Mouse (Mus musculus): ENCODE results near the gene Rnf10. TPM values are rescaled to one million over a fixed set of nuclear protein-coding genes. Genes with fewer than 3 reads are reported as not detected.

Rnf10 gene
- polyA plus RNA-seq, 1 experiment from 2014 or later = 135 TPM

GRCm38 (mm10) chr5:115230830-115231551 lies 41.7 kb downstream of the Rnf10 start:
- H3K4me2 ChIP-seq = no peak overlapping the region
- 46% methylated on average over 15 of the region's 15 CpGs for WGBS

GRCm38 (mm10) chr5:115222485-115222884 lies 50.2 kb downstream of the Rnf10 start:
- H3K9ac ChIP-seq = no peak overlapping the region
- H3K4me1 ChIP-seq = peaks cover 10% of the 10 kb centered on the region; the same call in 1 of the 2 replicates
- H3K9me3 ChIP-seq = no peaks in the 10 kb centered on the region
- H3K27me3 ChIP-seq = no peaks in the 10 kb centered on the region
- H3K36me3 ChIP-seq = no peaks in the 10 kb centered on the region
- WGBS = 72% methylated on average over 3 of the region's 3 CpGs
- no peak overlapping the region for H3K4me2 ChIP-seq
- no peak overlapping the region for H3K27ac ChIP-seq
- H3K4me3 ChIP-seq = no peak overlapping the region
- ATAC-seq (ENCODE audit: insufficient number of reproducible peaks, low FRiP score, low TSS enrichment, low read depth) = no peak

More at GRCm38 (mm10) chr5:115230830-115231551, 41.7 kb downstream of the Rnf10 start:
- no peak for ATAC-seq (ENCODE audit: insufficient number of reproducible peaks, low FRiP score, low TSS enrichment, low read depth)
- peaks cover 17% of the 10 kb centered on the region for H3K4me1 ChIP-seq
- H3K27ac ChIP-seq = no peak overlapping the region
- no peaks in the 10 kb centered on the region for H3K9me3 ChIP-seq
- H3K27me3 ChIP-seq = peaks cover 20% of the 10 kb centered on the region; the same call in 1 of the 2 replicates
- H3K9ac ChIP-seq = no peak overlapping the region
- H3K4me3 ChIP-seq = no peak overlapping the region
- H3K36me3 ChIP-seq = no peaks in the 10 kb centered on the region

- Histone ChIP-seq H3K27ac (no peak overlapping the region), H3K27me3 (no peaks in the 10 kb centered on the region), H3K9ac (no peak overlapping the region), H3K9me3 (no peaks in the 10 kb centered on the region), H3K4me1 (peaks cover 10% of the 10 kb centered on the region; the same call in 1 of the 2 replicates), H3K4me3 (no peak overlapping the region), H3K4me2 (no peak overlapping the region), H3K36me3 (no peaks in the 10 kb centered on the region)
- ATAC-seq (ENCODE audit: insufficient number of reproducible peaks, low FRiP score, low TSS enrichment, low read depth) = no peak
- 26% methylated on average over 13 of the region's 13 CpGs for WGBS
Measured at GRCm38 (mm10) chr5:115220931-115221640, 51.6 kb downstream of the Rnf10 start.

- Histone ChIP-seq H3K4me3 (no peak overlapping the region), H3K4me1 (peaks cover 17% of the 10 kb centered on the region; the same call in 1 of the 2 replicates), H3K9me3 (no peaks in the 10 kb centered on the region), H3K36me3 (no peaks in the 10 kb centered on the region), H3K27ac (no peak overlapping the region), H3K27me3 (peaks cover 5% of the 10 kb centered on the region; the same call in 1 of the 2 replicates), H3K4me2 (no peak overlapping the region), H3K9ac (no peak overlapping the region)
- no peak for ATAC-seq (ENCODE audit: insufficient number of reproducible peaks, low FRiP score, low TSS enrichment, low read depth)
- 87% methylated on average over 12 of the region's 12 CpGs for WGBS
Measured at GRCm38 (mm10) chr5:115217998-115218397, 54.7 kb downstream of the Rnf10 start.

- Histone ChIP-seq H3K27ac (no peak overlapping the region), H3K4me3 (peak overlapping the region; percentile 43), H3K36me3 (no peaks in the 10 kb centered on the region), H3K27me3 (peaks cover 5% of the 10 kb centered on the region; the same call in 1 of the 2 replicates), H3K9ac (peak overlapping the region; percentile 24; the same call in 1 of the 2 replicates), H3K9me3 (no peaks in the 10 kb centered on the region), H3K4me1 (peaks cover 7% of the 10 kb centered on the region; the same call in 1 of the 2 replicates), H3K4me2 (peak overlapping the region; percentile 63)
- no peak for ATAC-seq (ENCODE audit: insufficient number of reproducible peaks, low FRiP score, low TSS enrichment, low read depth)
- 26% methylated on average over 27 of the region's 27 CpGs for WGBS
Measured at GRCm38 (mm10) chr5:115215273-115216185, 57.2 kb downstream of the Rnf10 start.

DNA sequence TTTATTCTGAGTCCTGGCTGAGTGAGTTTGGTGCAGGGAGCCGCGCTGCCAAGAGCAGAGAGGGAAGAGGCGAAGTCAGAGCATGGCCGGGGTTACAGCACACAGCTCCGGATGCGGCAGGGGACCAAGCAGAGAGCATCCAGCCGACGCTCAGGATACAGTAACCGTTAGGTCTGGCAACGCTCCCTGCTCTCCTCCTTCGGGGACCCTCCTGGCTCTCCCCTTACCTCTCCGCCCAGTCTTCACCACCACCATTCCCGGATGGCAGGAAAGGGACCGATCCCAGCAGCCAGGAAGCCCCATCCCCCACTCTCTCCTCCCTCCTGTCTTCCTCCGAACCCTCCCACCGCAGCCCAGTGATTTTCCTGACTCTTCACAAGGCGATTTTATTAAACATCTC lies 57.8 kb downstream of the Rnf10 start:
- WGBS = under 1% methylated on average over 17 of the region's 17 CpGs
- H3K27me3 ChIP-seq = peaks cover 5% of the 10 kb centered on the region; the same call in 1 of the 2 replicates
- no peaks in the 10 kb centered on the region for H3K36me3 ChIP-seq
- peak overlapping the region; percentile 24; the same call in 1 of the 2 replicates for H3K9ac ChIP-seq
- peak overlapping the region; percentile 63 for H3K4me2 ChIP-seq
- H3K4me3 ChIP-seq = peak overlapping the region; percentile 43
- H3K27ac ChIP-seq = no peak overlapping the region
- no peaks in the 10 kb centered on the region for H3K9me3 ChIP-seq
- H3K4me1 ChIP-seq = peaks cover 7% of the 10 kb centered on the region; the same call in 1 of the 2 replicates
- ATAC-seq (ENCODE audit: insufficient number of reproducible peaks, low FRiP score, low TSS enrichment, low read depth) = no peak

DNA sequence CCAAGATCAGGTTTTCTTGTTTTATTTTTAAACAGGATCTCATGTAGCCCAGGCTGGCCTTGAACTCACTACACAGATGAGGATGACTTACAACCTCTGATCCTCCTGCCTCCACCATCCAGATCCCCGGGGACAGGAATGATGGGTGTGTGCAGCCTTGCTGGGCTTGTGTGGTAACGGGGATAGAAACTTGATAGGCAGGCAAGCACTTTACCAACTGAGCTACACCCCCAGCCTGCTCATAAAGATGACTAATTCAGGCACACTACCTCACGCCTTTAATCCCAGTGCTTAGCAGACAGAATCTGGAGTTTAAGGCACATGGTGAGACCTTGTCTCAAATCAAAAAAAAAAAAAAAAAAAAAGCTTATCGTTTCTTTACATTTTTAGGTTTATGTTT lies 59.8 kb downstream of the Rnf10 start:
- Histone ChIP-seq H3K4me3 (no peak overlapping the region), H3K36me3 (no peaks in the 10 kb centered on the region), H3K9me3 (no peaks in the 10 kb centered on the region), H3K27ac (no peak overlapping the region), H3K27me3 (peaks cover 5% of the 10 kb centered on the region; the same call in 1 of the 2 replicates), H3K4me1 (peaks cover 11% of the 10 kb centered on the region; the same call in 1 of the 2 replicates), H3K9ac (no peak overlapping the region), H3K4me2 (no peak overlapping the region)
- ATAC-seq (ENCODE audit: insufficient number of reproducible peaks, low FRiP score, low TSS enrichment, low read depth) = no peak
- WGBS = 35% methylated on average over 4 of the region's 4 CpGs

GRCm38 (mm10) chr5:115212451-115212850 lies 60.2 kb downstream of the Rnf10 start:
- ATAC-seq (ENCODE audit: insufficient number of reproducible peaks, low FRiP score, low TSS enrichment, low read depth) = no peak
- Histone ChIP-seq H3K27ac (no peak overlapping the region), H3K4me1 (peaks cover 11% of the 10 kb centered on the region; the same call in 1 of the 2 replicates), H3K27me3 (peaks cover 5% of the 10 kb centered on the region; the same call in 1 of the 2 replicates), H3K9me3 (no peaks in the 10 kb centered on the region), H3K4me2 (no peak overlapping the region), H3K4me3 (no peak overlapping the region), H3K9ac (no peak overlapping the region), H3K36me3 (no peaks in the 10 kb centered on the region)
- 78% methylated on average over 9 of the region's 9 CpGs for WGBS

- 8% methylated on average over 1 of the region's 1 CpGs for WGBS
- no peak for ATAC-seq (ENCODE audit: insufficient number of reproducible peaks, low FRiP score, low TSS enrichment, low read depth)
Measured at GRCm38 (mm10) chr5:115210380-115210779, 62.3 kb downstream of the Rnf10 start.

DNA sequence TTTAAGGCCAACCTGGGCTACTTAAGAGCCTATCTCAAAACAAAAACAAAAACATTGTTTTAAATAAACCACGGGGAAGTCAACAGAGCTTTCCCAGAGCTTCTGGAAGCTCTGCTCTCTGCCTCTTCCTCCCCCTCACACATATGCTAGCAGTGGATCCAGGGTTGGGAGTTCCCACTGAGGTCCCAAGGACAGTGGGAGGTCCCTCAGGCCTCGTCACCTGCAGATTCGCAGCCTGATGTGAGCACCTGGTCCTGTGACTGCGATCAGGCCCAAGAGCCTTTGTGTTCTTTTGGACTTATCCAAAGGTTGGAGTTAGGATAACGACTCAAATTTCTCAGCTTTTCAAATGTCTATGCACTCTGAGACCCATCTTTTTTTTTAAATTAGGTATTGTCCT lies 64.1 kb downstream of the Rnf10 start:
- WGBS = 60% methylated on average over 5 of the region's 5 CpGs
- Histone ChIP-seq H3K4me1 (peaks cover 17% of the 10 kb centered on the region), H3K27me3 (0 out of 2 replicates have a peak, but pooled peaks cover 7% of the 10 kb centered on the region), H3K27ac (no peak overlapping the region), H3K9ac (no peak overlapping the region), H3K4me2 (no peak overlapping the region), H3K36me3 (no peaks in the 10 kb centered on the region), H3K9me3 (no peaks in the 10 kb centered on the region), H3K4me3 (no peak overlapping the region)
- ATAC-seq (ENCODE audit: insufficient number of reproducible peaks, low FRiP score, low TSS enrichment, low read depth) = no peak

More at GRCm38 (mm10) chr5:115210380-115210779, 62.3 kb downstream of the Rnf10 start:
- no peaks in the 10 kb centered on the region for H3K27me3 ChIP-seq
- no peaks in the 10 kb centered on the region for H3K9me3 ChIP-seq
- no peak overlapping the region for H3K4me2 ChIP-seq
- no peak overlapping the region for H3K9ac ChIP-seq
- peaks cover 10% of the 10 kb centered on the region; the same call in 1 of the 2 replicates for H3K4me1 ChIP-seq
- H3K4me3 ChIP-seq = no peak overlapping the region
- no peaks in the 10 kb centered on the region for H3K36me3 ChIP-seq
- H3K27ac ChIP-seq = no peak overlapping the region

GRCm38 (mm10) chr5:115207892-115208291 lies 64.8 kb downstream of the Rnf10 start:
- Histone ChIP-seq H3K27me3 (0 out of 2 replicates have a peak, but pooled peaks cover 7% of the 10 kb centered on the region), H3K4me1 (peaks cover 17% of the 10 kb centered on the region), H3K27ac (no peak overlapping the region), H3K4me3 (no peak overlapping the region), H3K36me3 (no peaks in the 10 kb centered on the region), H3K4me2 (no peak overlapping the region), H3K9me3 (no peaks in the 10 kb centered on the region), H3K9ac (no peak overlapping the region)
- ATAC-seq (ENCODE audit: insufficient number of reproducible peaks, low FRiP score, low TSS enrichment, low read depth) = no peak
- 12% methylated on average over 9 of the region's 16 CpGs for WGBS

Measured in limb, embryonic 15.5 days (tissue).